Mouse (Mus musculus): ENCODE measurements around the gene Stat3.

The Stat3 gene

DNA sequence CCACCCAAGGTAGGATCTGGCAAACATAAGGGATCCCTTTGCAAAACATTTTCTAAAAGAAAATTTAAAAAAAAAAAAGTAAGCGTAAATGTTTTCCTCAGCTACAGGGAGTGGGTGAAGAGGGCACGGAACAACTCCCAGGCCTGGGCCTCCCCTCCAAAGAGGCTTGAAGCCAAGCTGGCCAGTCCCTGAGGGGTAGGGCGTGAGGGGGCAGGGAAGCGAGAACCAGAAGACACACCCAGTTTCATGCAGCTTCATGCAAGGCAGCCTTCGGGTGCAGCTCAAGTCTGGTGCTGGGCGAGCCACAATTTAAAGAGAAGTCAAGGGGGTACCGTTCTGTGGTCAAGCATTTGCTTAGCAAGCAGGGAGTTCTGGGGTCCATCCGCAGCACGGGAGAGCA lies 24.3 kb upstream of the Stat3 start:
- DNase-seq (ENCODE audit: low spot score): no peak

DNA sequence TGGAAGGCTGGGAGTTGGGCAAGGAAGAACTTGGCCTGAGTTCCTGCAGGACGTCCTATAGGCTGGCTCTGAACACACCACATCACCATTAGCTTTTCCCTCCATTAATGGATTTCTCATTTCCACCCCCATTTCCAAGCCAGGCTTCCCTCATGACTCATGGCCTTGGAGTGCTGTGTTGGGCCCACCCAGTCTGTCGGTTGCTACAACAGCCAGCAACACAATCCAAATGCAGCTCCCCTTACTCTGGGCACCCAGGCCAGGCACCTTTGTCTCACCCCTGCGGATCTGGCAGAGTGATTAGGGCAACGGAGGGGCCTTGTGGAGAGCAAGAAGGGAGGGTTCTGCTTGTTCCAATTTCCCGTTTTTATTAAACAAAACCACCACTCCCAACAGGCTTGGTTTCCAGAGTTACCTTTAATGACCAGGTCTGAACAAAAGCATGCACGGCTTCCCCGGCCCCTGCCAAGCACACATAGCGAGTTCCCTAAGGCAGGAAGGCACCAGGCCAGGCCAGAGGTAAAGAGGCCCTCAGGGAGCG lies 23.1 kb upstream of the Stat3 start:
- no peak for DNase-seq (ENCODE audit: low spot score)

DNA sequence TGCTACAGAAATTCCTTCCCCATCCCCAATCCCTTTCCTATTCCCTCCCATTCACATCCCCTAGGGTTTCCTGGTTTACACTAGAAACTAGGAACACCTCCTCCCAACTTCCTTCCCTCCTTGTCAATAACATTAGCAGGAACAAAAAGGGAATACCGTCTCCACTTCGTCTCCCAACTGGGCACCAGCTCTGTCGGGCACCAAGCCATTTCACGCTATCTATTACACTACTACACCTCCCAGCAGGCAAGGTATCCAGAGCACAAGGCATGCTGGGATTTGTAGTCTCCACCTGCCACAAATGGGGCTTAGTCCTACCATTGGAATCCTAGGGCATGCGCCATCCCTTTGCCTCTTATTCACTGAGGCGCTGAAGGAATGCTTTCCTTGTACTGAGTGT lies 21.2 kb upstream of the Stat3 start:
- DNase-seq (ENCODE audit: low spot score): peak; percentile 77

DNA sequence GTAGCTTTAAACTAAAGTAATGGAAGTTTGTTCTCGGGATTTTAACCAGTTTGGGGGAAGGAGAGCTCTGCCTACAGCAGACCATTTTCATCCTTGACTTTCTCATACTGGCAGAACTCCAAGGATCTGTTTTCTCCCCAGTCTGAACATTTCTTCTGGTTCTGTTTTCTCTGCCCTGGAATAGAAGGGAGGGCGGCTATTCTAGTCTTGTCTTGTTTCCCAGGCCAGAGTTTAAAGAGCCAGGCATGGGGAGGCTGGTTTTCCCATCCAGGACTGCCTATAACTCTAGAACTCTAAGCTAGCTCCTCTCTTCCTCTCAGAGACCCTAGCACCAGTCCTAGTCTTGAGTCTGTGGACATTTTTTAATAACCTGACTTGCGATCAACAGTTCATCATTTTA lies 20.5 kb upstream of the Stat3 start:
- DNase-seq (ENCODE audit: low spot score): no peak

DNA sequence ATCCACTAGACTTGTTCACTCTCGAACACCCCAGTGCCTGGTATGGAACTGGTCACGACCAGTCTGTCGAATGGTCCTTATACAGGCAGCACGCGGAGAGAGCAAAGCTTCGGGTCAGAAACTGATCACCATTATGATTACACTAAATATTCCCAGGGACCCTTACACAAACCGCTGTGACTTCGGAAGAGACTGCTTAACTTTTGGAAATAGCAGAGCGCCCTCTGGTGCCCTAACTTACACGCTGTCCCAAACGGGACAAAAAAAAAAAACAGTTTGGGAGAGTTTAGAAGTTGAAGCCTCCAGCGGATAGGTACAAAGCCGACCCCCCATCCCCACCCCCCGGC lies 20.1 kb upstream of the Stat3 start:
- peak; percentile 83 for DNase-seq (ENCODE audit: low spot score)

DNA sequence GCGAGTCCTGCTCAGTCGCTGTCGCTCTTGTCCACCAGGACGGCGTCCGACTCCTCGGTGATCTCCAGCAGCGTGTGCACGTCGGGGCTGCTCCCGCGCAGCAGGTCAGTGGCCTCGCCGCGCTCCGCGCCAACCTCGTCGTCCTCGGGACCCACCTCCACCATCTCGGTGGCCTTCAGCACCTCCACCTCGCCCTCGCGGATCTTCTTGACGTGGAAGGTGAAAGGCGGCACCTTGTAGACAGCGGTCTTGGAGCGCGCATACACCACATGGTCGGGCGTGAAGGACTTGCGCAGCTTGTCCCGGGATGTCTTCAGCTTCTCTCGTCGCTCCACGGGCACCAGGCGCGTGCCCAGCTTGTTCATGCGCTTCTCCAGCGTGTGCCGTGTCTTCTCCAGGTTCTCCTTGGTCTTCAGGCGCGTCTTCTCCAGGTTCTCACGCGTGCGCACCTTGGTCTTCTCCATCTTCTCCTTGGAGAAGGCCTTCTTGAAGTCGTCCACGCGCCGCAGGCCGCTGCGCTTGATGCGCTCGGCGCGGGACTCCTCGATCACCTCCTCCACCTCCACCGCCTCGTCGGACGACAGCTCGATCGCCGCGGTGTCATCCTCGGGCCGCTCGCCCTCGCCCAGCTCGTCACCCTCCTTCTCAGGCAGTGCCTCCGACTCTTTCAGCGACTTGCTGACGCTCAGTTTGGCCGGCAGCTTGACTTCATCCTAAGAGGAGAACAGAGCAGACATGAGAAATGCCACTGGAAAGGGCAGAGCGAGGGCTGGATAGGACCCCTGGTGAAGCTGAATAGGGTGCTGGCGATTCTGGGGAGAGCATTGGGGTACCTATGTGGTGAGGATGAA lies 19.5 kb upstream of the Stat3 start:
- peak; percentile 14 for DNase-seq (ENCODE audit: low spot score)

DNA sequence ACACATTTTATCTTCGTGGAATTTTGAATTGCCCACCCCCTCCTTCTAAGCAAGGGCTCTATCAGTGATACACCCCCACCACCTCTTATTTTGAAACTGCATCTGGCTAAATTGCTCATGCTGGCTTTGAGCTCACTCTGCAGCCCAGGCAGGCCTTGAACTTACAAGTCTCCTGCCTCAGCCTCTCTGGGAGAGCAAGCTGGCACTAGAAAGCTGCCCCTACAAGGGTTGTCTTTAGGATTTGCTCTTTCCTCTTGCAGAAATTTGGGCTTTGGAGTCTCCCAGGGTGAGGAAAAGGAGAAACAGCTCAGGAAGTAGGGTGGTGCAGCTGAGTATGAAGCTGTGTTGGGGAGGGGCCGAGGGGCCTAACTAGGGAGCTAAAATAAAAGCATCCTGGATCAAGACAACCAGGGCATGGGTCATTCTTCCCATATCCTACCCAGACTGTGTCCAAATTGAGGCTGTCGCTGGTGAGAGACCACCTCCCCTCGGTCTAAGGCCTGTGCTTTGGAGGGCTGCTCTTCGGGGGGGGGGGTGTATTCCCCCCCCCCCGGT lies 18.7 kb upstream of the Stat3 start:
- DNase-seq (ENCODE audit: low spot score): no peak

DNA sequence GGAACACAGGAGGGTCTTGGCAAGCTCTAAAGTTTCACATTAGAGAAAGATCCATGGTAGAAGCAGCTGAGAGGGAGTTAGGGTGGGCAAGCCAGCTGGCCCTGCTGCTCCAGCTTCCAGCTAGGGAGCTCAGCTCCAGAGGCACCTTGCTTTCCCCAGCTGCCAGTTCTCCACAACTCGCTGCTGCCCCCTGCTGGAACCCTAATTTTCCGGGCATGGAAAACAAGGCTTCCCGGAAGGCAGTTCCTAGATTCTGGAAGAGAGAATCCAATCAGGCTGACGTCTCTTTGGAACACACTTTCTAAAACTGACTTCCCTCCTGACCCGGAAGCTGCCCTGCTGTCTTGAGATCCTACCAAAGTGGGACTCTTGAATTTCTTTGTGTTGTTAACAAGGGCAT lies 17.9 kb upstream of the Stat3 start:
- DNase-seq (ENCODE audit: low spot score): peak; percentile 82

DNA sequence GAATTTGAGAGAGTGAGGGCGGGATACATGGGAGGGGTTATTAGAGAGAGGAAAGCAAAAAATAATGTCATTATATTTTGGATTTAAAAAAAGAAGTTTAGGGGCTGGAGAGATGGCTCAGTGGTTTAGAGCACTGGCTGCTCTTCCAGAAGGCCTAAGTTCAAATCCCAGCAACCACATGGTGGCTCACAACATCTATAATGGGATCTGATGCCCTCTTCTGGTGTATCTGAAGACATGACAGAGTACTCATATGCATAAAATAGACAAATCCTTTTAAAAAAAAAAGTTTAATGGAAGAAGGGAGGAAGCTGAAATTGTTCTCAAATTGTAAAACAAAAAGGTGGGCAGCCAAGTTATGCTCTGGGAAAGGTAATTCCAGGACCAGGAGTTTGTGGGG lies 10.2 kb upstream of the Stat3 start:
- no peak for DNase-seq (ENCODE audit: low spot score)

DNA sequence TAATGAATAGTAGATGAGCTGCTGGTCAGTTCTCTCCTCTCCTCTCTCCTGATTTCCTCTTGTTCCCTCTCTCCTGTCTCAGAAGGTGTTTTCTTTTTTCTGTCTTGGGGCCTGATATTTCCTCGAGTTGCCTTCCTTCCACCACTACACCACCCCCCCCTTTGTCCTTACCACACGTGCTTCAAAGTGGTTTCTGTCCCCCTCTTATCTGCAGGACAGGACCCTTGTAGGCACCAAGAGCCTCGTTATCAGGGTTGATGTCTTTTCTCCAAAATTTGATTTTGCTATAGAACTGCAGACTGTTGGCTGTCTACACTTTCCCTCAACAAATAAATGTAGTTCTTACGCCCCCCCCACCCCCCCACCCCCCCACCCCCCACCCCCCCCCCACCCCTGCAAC lies 9.0 kb upstream of the Stat3 start:
- no peak for DNase-seq (ENCODE audit: low spot score)

DNA sequence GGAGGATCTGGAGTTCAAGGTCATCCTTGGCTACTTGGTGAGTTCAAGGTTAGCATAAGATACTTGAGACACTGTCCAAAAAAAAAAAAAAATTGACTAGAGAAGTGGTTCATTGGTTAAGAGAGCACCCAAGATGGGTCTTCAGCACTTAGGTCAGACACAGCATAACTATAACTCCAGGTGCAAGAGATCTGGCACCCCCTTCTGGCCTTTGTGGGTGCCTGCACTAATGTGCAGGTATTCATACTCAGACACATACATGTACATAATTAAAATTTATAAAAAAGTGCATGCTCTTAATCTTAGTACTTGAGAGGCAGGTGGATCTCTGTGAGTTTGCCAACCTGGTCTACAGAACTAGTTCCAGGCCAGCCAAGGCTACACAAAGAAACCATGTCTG lies 8.2 kb upstream of the Stat3 start:
- no peak for DNase-seq (ENCODE audit: low spot score)

DNA sequence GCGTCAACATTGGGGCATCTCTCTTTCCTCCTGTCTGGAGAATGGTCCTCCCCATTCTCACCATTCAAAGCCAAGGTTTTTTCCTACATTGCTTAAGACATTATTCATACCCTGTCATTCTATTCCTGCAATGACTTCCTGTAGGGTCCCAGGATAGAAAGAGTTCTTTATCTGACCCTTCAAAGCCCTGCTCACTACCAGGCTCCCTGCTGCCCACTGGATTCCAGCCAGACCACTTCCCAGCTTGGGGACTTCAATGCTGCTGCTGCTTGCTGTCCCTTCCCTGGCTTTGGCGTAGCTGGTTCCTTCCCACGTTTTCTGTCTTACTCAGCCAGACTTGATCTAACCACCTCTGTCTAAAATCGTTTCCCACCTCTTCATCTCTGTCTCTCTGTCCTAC lies 7.5 kb upstream of the Stat3 start:
- DNase-seq (ENCODE audit: low spot score): no peak

DNA sequence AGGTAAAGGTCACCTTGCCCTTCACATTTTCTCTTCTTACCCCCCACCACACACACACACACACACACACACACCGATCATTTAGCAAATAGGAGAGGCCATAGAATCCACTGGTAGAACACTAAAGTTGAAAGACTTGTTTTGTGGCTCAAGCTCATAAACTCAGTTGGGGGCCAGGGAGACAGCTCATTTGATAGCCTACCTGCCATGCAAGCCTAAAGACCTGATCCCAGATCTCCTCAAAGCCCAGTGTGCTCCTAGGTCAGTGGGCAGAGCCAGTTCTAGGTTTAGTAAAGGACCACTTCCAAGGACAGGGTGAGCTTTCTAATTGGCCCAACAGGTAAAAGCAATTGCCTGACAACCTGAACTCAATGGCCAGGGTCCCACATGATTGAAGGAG lies 3.0 kb upstream of the Stat3 start:
- DNase-seq (ENCODE audit: low spot score): no peak

DNA sequence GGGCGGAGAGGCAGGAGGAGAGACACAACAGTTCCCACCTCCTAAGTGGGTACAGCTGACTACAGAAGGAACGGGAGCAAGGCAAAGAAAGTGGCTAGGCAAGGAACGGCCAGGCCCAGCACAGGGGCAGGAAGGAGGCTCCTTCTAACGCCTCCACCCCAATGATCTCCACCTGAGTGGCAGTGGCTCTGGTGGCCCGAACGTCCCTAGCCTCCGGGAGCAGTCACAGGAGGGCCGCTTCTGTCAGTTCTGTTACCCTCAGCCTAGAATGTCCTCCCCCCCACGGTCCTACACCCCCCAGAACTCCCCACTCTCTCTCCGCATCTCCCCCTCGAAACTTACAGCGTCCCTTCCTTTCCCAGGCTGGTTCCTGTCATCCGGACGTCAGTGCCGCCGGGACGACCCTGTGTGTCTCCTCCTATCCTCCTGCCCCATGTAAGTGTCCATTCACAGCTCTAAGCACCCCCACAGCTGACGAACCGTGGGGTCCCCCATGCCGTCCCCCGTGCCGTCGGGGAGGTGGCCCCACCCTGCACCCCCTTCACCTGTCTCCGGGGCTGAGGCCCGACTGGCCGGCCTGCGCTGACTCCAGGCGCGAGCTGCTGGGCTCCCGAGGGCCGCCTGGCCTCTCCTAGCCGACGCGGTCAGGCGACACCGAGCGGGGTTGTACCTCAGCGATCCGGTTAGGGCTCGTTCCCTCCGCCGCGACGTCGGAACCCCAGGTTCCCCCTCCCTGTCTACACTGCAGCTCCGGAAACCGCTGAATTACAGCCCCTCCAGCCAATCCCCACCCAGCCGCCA lies 429 bp downstream of the Stat3 start:
- DNase-seq (ENCODE audit: low spot score): peak; percentile 47

DNA sequence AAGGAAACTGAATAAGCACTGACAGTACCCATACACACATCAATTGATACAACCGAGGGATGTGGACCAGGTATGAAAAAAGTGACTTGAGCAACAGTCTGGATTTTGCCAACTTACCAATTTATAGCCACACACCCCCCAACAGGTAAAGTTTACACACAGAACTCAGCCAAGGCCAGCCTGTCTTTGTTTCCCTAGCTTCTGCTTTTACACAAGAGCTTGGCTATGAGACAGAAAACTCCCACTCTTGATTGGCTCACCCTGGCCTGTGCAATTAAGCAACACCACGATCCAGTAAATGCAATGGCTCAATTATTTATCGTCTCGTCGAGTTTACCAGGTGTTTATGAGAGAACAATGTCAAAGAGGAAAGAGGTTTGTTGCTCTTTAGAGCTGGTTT lies 1.2 kb downstream of the Stat3 start:
- DNase-seq (ENCODE audit: low spot score): no peak

DNA sequence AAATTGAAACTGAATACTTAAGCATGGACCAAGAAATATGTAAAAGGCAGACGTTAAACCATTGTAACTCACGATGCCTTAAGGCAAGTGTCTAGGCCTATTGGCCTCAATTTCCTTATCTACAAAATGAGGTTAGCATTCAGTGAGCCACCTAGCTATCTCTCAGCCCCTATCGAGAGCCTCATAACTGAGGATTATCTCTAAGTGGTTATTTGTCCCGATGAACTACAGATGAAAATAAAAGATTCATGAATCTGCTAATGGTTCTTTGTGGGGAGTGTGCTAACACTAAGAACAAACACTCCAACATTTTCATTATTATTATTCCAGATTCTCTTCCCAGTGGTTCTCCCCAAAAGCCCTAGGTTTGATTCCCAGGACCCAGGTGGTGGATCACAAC lies 2.0 kb downstream of the Stat3 start:
- DNase-seq (ENCODE audit: low spot score): no peak

DNA sequence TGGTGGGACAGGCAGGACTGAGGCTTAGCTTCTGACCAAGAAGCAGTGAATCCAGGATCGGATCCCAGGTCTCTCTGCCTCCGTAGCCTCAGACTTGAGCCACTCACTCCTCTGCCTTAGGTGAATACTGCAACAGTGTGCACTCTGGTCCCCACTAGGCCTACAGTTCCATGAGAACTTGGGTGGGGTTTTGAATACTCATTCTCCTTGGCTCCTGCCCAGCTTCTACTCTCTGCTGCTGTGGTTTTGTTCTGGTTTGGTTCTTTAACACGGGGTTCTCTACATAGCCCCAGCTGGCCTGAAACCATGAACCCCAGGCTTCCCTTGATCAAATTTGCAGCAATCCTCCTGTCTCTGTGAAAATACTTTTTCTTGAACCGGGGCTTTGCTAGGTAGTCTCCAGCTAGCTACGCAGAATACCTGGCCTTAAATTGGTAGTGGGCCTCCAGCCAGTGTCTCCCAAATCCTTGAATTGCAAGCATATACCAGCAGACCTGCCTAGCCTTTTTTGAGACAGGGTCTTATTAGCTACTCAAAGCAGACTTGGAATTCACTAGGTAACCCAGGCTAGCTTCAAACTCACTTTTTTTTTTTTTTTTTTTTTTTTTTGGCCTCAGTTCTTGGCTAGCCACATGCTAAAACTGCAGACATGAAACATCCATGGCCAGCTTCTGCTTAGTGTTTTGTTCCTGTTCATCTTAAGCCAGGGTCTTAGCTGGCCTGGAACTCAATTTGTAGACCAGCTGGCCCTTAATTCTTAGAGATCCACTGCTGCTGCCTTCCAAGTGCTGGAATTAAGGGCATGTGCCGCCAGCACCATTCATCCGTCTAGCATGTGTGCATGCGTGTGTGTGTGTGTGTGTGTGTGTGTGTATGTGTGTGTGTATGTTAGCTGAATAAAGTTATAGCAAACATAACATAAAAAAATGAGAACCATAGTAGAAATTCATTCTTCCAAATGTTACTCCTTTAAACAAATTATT lies 3.7 kb downstream of the Stat3 start:
- no peak for DNase-seq (ENCODE audit: low spot score)

DNA sequence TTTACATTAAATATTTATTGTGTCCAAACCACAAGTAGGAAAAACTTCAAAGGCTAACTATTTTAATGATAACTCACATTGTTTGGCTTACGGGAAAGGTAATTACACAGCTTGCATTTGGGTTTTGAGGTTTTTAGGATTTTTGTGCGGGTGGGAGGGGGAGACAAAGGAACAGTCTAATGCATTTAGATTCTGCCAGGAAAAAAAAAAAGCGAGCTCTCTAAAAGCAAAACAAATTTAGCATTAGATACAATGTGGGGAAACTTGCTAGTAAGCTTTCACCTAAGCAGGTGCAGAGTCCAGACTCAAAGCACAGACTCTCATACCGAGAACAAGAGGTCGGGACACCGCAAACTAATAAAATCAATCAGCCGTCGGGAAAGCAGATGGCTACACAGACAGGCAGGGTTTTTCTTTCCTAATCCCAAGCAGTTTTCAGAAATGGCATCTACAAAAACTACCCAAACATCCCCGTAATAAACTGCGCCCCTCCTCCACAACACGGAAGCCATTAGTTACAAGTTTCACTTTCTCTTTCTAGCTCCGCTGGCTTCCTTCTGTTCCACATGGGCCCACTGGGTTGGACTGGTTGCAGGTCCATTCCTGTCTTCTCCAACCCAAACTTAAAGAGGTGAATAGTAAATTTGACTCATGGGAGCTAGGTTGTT lies 8.0 kb downstream of the Stat3 start:
- no peak for DNase-seq (ENCODE audit: low spot score)

DNA sequence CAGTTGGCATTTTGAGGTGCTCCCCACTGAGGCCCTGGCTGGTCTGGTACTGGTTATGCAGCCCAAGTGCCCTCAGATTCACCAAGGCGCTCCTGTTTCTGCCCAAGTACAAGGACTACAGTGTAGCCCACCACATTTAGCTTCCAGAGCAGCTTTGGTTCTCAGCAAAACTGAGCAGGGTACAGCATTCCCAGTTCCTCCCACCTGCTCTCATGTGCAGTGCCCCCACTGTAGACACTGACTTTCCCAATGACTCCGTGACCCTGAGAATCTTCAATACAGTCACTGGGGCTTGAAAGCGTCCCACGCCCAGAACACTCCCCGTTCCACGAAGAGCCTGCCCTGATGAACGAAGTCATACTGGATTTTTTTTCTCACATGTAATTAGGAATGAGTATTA lies 8.7 kb downstream of the Stat3 start:
- DNase-seq (ENCODE audit: low spot score): no peak

DNA sequence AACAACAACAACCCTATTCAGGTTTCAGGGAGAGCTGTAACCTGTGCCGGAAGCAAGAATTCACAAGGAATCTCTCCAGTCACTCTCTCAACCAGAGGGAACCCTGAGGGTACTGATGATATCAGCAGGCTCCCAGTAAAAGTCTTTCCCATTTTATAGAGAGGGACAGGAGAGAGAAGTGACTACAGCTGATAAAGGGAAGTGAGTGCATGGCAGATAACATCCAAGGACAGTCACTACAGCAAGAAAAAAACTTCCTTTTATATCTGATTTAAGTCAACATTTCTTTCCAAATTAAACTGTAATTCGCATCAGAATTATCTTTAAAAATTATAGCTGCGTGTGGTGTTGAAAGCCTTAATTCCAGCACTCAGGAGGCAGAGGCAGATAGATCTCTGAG lies 12.0 kb downstream of the Stat3 start:
- no peak for DNase-seq (ENCODE audit: low spot score)

DNA sequence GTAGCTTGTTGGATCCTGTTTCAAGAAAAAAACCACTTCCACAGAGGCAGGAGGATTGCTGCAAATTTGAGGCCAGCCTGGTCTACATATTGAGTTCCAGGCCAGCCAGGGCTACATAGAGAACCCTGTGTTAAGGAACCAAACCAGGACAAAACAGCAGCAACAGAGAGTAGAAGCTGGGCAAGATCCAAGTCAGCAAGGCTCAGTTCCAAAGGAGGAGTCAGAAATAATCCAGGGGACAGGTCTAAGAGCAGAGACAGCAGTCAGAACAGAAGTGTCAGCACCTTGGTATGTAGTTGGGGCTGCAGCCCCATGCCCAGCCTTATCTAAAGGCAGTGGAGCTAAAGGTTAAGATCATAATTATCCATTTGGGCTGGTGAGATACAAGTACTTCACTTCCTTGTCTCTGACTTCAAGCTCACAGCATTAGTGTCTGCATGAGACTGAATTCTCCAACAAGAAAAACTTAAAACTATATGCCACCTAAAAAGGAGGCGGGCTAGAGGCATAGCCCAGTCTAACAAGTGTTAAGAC lies 14.9 kb downstream of the Stat3 start:
- no peak for DNase-seq (ENCODE audit: low spot score)

Measured in embryo, embryonic 10 days (tissue).